Mouse (Mus musculus) retina, postnatal 7 days (tissue): ENCODE results near the gene Zdhhc24.
"Not testable (repeated sequence)": the region's sequence is repeated elsewhere in the genome, so short reads cannot be mapped to it uniquely, and the experiment has no call there.

Experiments
- DNase-seq: peaks from one replicate; pipeline ENCODE4 v3.0.0-alpha.2; 2012; ENCODE audit warnings: low read depth, low spot score

Gene Zdhhc24

DNA sequence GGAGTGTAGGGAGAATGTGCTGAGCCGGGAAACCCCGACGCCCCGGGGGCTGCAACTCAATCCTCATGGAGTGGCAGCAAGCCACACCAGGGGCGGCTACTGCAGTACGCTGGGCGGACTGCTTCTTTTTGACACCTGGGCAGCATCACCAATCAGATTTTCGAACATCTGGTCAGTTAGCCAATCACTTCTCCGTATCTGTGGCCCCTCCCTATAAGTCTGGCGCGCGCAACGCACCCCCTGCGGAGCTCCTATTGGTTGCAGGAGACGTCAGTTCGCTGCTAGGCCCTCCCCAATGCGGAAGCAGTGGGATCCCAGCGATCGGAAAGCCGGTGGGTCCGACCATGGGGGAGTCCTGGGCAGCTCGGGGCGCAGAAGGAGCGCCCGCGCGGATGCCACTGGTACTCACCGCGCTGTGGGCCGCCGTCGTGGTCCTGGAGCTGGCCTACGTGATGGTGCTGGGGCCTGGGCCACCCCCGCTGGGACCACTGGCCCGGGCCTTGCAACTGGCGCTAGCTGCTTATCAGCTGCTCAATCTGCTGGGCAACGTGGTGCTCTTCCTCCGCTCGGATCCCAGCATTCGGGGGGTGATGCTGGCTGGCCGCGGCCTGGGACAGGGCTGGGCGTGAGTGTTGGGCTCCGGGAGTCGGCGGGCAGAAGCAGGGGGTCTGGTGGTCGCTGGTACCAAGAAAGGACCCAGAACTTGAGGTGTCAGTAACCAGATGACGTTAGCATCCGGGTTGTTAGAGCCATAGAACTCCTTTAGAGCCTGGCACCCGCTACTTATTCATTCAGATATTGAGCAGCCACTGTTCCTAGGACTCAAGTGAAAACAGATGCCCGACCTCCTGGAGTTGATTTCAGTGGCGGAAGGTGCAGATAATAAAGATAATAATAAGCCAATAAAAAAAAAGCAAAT, at the start of gene Zdhhc24:
TSS of gene Zdhhc24 (plus strand) at position 264 of the 919 bp plus-strand sequence.
- DNase-seq = peak; percentile 92

DNA sequence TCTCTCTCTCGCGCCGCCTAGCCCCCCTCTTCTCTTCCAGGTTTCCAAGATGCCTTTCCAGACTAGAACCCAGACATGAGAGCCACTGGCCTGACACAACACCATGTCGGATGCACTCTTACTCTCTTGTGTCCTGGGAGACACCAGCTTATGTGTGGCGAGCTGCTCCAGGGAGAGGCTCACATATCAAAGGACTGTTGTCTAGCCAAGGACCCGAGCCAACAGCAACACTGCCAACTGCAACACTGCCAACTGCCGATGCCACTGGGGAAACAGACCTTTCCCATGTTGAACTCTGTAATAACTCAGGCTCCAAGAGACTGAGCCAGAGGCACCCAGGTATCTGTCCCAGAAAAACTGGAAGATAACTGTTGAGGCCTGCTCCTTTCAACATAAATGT, 49.3 kb upstream of the Zdhhc24 start:
- DNase-seq = no peak

DNA sequence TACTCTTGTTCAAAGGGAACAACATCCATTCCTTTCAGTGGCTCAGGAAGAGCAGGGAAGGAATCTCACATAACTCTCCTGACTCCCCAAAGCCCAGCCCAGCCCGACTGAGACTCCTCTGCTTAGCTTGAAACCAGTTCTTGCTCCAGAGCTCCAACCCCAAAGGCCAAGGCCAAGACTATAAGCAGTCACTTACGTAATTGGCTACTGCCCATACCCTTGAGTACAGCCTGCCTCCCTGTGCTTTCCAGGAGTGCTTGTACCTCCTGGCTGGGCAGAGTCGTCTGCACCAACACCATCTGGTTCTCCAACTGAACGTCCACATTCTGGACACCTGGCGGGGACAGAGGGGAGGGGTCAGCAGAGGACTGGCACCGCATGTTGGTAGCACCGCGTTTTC, 44.5 kb upstream of the Zdhhc24 start:
- no peak for DNase-seq

DNA sequence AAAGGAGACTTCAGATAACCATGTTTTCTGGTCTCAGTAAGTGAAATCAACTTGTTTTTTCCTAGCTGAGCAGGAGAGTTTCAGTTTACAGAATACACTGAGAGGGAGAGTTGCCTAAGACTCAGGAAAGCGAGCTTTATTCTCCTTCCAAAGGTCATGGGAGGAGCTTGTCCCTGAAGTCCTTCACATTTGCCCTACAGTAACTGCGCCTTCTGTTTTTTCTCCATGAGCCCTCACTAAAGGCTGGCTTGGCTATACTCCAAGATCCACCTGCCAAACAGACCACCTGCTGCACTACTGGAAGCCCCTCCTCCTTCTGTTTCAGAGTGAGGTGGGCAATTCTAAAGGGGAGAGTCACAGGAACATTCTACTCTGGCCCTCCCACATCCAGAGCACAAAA, 42.4 kb upstream of the Zdhhc24 start:
- DNase-seq = no peak

DNA sequence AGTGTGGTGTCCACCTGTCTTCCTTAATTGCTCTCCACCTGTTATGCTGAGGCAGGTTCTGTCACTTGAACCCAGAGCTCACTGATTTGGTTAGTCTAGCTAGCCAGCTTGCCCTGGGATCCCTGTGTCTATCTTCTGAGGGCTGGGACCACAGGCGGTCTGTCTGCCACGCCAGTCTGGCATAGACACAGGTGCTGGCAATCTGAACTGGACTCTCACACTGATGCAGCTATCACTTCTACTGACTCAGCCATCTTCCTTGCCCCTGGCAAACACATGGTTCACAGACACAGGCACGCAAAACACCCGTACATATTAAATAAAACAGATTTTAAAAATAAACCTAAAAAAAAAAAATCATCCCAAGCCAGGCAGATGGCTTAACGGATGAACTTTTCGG, 41.4 kb upstream of the Zdhhc24 start:
- DNase-seq = no peak

DNA sequence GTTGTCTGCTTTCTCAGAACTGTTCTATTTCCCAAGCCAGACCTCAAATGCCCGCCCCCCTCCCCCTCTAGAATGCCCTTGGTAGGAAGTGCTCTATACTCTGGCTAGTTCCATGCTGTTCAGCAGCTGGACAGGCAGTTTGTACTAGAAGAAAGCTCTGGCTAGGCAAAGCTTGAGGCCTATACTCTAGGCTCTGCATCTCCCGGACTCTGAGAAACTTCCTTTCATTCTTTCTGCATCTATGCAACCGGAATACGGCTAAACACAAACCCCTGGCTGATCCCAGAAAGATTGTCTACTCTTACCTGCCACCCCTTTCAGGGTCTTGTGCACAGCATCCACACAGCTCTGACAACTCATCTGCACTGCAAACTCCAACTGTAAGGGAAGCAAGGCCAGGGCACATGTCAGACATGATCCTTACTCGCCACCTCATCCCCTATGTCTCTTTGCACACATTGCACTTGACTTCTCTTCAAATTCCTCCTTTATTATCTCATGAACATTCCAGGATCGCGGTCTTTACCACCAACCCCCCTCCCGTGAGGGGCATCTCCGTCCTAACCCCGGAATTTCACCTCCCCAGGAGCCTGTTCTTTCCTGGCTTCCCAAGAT, 39.8 kb upstream of the Zdhhc24 start:
- no peak for DNase-seq

DNA sequence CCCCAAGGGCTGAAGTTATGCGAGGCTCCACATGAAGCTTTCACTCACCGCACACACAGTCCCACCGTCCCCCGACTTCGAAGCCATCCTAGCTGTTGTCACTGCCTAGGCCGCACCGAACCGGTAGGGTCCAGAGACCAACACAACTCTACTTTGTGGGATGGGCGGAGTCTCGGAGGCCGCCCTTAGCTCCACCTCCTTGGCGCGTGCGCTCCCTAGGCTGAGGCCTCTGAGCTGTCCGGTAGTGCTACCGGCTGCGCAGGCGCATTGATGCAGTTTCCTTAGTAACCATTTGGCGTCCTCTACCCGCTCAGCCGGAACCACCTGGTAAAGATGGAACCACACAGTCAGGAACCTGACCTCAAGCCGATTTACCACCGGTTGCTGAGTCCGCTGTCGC, 39.3 kb upstream of the Zdhhc24 start, which contains the start of the genes Ccs and Ccdc87:
TSS of gene Ccs (minus strand) at position 184 of the 400 bp plus-strand sequence.
TSS of gene Ccdc87 (plus strand) at position 218 of the 400 bp plus-strand sequence.
- peak; percentile 91 for DNase-seq

DNA sequence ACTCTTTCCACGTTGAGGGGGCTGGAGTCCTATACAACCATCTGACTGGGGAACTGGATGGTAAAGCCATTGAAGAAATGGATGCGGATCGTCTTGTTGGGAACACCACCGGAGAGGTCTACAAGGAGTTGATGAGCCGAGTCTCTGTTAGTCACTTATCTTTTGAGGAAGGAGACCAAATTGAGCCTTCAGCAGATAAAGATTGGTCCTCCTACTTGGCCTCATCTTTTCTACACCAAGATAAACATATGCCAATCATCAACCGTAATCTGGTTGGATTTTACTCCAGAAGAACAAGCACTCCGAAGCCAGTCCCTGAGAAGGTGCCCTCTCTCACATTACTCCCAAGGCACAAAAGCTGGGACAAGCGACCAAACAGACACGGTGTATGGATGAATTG, 37.6 kb upstream of the Zdhhc24 start:
- no peak for DNase-seq

DNA sequence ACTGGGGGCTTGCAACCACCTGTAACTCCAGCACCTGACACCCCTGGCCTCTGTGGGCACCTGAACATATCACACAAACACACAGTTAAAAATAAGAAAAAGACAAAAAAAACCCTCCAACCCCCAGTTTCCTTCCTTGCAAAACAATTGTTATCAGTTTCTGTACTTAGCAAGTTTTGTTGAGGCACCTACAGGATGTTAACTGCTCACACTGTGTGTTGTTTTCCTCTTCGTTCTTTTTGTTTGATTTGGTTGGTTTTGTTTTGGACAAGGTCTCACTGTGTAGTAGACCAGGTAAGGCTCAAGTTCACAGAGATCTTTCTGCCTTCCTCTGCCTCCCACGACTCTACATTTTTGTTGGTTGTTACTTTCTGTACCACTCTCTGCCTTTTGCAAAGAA, 35.9 kb upstream of the Zdhhc24 start:
- no peak for DNase-seq

DNA sequence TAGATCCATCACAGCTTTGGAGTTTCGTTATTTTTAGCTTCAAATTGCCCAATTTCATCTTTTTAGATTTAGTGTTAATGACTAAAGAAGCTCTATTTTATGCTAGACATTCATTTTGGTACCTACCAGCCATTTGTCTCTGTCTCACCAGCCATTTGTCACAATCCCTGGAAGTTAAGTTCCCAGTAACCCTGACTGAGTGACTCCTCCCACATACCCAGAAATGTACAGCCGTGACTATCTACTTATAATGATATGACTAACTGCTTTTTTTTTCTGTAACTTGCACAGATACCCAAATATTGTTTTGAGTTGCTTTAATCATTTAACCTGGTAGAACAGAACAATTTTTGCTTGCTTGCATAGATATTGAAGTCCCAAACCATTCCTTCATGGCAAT, 32.6 kb upstream of the Zdhhc24 start:
- DNase-seq = no peak

DNA sequence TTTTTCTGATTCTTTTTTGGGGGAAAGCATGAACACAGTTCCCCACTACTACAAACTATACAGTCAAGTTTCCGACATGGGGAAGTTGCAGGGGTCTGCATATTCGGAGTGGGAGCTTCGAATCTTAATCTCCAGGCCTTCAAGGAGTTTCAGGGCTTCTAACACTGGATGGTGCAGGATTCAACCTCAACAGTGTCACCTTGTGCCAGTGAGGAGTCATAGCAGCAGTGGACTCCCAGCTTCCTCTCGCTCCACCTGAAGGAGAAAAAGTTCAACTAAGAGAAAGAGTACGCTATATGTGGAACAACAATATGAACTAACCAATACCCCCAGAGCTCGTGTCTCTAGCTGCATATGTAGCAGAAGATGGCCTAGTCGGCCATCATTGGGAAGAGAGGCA, 31.0 kb upstream of the Zdhhc24 start:
- no peak for DNase-seq

DNA sequence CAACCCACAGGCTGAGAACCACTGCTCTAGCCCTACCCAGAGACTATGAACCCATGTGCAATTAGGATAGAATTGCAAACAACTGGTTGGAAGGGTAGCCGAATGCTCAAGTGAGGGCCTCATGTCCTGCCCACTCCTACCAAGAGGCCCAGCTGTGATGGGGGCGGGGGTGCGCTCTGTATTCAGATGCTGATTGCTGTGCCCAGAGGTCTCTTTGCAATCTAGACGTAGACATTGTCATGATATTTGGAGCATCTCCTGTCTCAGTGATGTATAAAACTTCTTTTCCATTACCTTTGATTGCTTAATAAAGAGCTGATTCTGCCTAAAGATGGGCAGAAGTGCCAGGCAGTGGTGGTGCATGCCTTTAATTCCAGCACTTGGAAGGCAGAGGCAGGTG, 28.7 kb upstream of the Zdhhc24 start:
- DNase-seq = no peak

DNA sequence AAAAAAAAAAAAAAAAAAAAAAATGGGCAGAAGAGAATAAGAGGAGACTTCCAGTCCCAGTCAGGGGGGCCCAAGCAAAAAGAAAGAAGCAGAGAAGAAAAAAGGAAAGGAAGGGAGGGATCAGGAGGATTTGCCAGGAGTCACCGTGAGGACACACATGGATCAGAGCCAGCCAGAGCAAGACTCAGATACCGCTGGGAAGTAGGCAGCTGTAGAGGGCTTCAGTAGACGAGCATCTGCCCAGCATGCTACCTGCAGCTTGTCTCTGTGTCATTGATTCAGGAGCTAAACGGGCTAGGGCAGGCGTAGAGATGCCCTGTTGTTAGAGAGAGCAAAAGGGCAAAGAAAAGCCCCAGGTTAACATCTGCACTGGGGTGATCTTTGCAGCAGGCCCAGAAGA, 28.2 kb upstream of the Zdhhc24 start:
- DNase-seq = no peak

DNA sequence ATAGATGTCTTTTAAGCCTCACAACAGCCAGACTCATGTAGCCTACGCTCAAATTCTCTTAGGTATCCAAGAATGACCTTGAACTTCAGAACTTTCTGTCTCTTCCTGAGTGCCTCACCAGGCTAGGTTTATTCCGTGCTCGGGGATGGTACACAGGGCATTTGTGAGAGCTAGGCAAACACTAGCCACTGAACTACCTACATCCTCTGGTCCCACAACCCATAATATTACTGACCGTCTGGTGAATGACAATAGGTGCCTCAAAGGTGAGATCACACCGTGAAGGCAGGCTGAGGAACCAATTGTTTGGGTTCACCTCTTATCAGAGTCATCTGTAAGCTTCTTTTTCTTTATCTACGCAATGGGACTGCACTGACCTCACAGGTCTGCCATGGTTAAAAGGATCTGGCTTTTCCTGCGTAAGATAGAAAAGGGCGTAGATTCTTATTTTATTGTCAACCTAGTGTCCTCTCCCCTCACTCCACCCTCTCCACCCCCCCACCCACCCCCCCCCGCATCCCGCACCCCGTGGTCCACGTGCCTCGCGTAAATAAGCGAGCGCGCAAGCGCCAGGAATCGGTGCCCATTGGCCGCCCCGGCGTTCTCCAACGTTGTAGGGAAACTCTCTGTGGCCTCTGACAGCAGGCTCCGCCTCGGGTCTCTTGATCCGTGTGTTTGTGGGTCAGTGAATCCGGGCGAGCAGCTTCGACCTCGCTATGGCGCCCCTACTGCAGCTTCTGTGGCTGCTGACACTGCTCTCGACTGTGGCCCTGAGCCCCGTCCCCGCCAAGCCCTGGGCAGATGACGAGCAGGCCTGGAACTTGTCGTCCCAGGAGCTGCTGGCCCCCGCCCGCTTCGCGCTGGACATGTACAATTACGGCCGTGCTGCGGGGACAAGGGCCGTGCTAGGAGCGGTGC, 23.7 kb upstream of the Zdhhc24 start, which contains the start of gene Ctsf:
TSS of gene Ctsf (plus strand) at position 579 of the 918 bp plus-strand sequence.
- DNase-seq = peak; percentile 91

DNA sequence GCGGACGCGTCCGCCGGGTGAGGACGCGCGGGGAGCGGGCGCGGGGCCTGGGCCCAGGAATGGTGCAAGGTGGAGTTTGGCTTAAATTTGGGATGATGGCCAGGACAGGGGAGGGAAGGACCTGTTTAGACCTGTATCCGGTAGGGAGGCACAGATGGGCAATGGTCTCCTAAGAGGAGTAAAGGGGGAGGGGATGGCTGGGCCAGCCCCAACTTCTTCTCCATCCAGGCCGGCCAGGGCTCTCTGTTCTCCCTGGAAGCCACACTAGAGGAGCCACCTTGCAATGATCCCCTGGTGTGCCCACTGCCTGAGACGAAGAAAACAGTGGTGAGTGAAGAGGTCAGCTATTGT, 23.0 kb upstream of the Zdhhc24 start:
- no peak for DNase-seq

DNA sequence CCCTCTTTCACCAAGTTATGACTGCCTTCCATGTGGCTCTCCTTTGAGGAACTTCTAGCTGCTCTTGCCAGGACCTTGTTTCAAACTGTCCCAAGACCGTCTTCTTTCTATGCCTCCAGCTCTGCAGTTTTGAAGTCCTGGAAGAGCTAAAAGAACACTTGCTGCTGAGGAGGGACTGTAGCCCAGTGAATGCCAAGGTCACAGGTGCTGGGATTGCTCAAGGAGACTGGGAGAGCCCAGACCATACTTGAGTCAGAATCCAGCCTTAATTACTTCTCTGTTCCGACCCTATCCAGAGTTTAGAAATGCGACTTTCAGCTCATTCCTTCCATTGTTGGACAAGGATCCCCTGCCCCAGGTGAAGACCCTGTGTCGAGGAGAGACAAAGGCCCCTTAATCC, 22.5 kb upstream of the Zdhhc24 start:
- no peak for DNase-seq

DNA sequence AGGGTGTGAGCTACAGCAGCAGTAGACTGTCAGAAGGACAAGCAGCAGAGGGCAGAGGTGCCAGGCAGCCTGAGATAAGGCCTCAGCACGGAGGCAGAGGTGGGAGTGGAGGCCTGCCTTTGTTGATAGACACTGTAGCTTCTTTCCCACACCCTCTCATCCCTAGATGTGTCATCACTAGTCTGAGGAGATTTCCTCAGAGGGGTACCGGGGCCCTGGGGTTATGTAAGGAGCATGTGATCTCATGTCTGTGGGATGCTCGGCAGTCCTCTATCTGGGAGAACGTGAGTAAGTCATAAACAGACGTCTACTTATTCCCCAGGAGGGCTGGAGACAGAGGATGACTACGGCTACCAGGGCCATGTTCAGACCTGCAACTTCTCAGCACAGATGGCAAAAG, 19.4 kb upstream of the Zdhhc24 start:
- no peak for DNase-seq

DNA sequence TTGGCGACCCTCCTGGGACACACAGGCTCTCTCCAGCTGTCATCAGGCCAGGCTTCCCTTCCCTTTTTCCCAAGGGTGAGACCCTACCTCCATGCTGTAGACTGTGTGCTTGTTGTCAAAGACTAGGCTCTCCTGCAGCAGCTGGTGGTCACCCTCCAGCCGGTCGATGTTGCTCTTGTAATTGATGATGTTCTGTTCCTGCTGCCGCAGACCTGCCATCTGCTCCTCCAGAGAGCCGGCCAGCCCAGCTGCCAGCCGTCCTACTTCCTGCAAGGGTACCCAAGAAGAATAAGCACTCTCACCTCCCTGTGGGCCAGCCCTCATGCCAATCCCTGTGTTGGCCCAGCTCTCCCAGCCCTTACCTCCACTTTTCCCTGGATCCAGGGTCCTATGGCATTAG, 15.4 kb upstream of the Zdhhc24 start:
- DNase-seq = no peak

DNA sequence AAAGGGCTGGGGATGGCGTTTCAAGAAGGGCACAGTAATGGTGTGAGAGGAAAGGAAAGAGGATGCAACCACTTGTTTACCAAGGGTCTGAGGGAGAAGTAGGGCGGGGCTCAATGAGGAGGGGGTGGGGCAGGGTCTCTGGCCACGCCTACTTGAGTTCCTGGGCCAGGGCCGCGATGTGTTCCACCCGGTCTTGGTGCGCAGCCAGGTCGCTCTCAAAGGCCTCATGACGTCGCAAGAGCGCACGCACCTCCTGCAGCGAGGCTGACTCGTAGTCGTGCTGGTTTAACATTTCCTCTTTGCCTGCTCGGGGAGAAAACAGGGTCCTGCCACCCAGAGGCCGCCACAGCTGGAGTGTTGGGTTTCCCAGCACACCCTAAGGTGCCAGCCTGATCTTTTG, 13.3 kb upstream of the Zdhhc24 start:
- no peak for DNase-seq

DNA sequence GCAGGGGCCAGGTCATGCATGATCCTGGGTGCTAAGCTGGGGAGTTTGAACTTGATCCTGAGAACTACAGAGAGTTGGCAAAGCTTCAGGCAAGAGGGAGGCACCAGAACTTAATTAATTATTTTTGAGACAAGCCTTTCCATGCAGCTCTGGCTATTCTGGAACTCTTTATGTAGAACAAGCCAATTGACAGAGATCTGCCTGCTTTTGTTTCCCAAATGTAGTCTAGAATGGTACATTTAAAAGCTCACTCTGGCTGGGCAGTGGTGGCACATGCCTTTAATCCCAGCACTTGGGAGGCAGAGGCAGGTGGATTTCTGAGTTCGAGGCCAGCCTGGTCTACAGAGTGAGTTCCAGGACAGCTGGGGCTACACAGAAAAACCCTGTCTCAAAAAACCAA, 3.9 kb upstream of the Zdhhc24 start:
- not testable (repeated sequence) for DNase-seq

DNA sequence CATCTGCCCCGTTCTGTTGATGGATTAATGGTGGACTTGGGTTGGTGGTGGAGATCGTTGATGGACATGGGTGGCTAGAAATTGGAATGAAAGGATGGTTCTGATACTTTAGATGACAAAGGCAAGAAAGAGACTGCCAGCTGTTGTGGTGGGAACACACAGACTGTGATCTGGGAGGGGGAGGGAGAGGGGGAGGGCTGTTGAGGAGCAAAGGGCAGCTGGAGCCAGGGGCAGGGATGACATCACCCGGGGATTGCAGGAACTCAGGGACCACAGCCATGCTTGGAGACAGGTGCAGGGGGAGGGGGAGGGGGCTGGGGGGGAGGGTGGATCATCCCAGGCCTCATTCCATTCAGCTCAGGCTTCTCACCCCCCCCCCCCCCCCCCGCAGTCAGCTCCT, 2.2 kb upstream of the Zdhhc24 start:
- DNase-seq = no peak

DNA sequence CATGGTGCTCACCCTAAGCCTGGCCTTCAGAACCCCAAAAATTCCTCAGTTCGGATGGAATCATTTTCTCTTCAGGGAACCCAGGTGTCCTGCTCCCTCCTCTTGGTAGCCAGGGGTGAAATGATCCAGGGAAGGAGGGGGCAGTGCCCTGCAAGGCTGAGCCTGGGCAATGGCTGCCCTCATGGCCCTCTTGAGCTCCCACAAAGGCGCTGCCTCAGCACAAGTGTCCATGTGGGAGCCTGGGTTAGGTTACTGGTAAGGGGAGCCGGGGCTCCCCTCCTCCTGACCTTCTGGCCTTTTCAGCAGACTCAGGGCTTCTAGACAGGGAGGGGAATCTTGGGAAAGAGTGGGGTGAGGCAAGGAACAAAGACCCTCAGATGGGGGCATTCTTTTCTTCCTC, 1.7 kb upstream of the Zdhhc24 start:
- no peak for DNase-seq
